Mouse (Mus musculus): ENCODE measurements around the gene Cbx3. TPM values are rescaled to one million over a fixed set of nuclear protein-coding genes. Genes with fewer than 3 reads are reported as not detected.
A peak's percentile ranks its signal among the peaks of the same experiment; 100 is the strongest.

Gene Cbx3
- total RNA-seq, 1 experiment from 2014 or later, result 139 TPM

DNA sequence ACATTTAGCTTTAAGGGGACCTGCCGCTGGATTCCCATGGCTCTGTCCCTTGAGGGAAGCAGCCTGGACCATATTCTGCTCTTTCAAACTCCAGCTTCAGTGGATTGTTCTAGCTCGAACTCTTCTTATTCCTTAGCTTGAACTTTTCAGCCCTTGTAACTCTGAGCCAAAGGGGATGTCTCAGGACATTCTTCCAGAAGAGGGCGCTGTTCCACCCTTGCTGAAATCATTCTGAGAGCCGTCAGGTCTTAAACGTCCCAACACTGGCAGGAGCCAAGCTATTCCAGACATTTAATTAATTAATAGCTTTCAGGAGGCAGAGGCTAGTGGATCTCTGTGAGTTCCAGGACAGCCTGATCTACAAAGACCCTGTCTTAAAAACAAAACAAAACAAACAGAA is 39.9 kb downstream of the Cbx3 start:
- peak; percentile 64; the same call in 1 of the 2 replicates for ATAC-seq (replicated peaks; ENCODE audit: insufficient number of reproducible peaks, low FRiP score, low TSS enrichment, poor library complexity, severe bottlenecking)

DNA sequence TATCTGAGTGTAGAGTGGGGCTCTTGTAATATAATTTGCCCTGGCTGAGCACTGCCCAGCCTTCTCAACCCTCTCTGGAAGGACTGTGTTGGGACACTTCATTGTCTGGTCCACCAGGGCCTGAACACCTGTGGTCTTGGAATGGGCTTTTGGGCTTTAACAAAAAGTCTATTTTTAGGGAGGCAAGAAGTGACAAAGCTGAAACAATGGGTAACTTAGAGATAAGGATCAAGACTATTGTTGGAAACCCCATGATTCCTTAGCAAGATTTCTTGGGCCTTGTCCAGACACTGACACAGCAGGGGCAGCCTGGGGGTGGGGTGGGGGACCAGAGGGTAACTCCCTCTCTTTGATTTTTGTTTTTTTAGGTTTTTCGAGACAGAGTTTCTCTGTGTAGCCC is 40.8 kb downstream of the Cbx3 start:
- no peak for ATAC-seq (replicated peaks; ENCODE audit: insufficient number of reproducible peaks, low FRiP score, low TSS enrichment, poor library complexity, severe bottlenecking)

DNA sequence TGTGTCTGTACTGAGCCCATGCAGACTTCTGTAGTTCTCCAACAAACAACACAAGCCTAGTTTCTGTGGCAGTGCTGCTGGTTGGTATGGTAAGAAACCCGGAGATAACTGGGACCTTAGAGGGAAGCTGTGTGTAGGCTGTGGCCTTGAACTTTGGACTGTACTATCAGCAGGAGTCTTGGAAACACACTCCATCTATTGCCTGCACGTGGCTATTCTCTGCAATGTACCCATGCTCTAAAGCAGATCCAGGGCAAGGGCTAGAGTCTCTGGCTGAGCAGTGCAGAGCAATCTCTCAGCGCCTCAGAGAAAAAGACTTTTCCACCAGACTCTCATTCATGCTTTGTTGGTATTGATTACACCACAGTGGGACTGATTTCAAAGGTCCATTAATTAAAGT is 43.6 kb downstream of the Cbx3 start:
- no peak for ATAC-seq (replicated peaks; ENCODE audit: insufficient number of reproducible peaks, low FRiP score, low TSS enrichment, poor library complexity, severe bottlenecking)

DNA sequence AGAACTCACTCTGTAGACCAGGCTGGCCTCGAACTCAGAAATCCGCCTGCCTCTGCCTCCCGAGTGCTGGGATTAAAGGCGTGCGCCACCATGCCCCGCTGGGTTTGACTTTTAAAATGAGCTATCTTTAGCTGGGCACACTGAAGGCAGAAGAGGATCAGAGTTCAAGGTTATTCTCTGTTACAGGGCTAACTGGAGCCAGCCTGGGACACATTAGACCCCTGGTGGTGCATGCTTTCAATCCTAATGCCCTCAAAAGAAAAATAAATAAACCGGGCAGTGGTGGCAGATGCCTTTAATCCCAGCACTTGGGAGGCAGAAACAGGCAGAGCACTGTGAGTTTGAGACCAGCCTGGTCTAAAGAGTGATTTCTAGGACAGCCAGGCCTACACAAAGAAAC is 44.7 kb downstream of the Cbx3 start:
- ATAC-seq (replicated peaks; ENCODE audit: insufficient number of reproducible peaks, low FRiP score, low TSS enrichment, poor library complexity, severe bottlenecking), result no peak

DNA sequence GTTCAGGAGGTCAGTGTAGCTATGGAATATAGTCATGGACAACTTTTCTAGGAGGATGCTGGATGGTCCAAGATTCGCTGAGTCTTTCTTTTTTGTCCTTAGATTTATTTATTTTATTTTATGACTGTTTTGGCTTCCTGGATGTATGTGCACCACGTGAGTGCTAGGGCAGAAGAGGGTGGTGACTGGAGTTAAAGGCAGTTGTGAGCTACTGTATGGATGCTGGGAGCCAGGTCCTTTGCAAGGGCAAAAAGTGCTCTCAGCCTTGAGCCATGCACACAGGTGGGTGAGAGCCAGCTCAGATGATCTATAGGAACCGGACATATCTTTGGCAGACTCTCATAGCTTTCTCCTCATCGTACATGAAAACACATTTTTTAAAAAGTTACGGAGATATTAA is 53.1 kb downstream of the Cbx3 start:
- no peak for ATAC-seq (replicated peaks; ENCODE audit: insufficient number of reproducible peaks, low FRiP score, low TSS enrichment, poor library complexity, severe bottlenecking)

DNA sequence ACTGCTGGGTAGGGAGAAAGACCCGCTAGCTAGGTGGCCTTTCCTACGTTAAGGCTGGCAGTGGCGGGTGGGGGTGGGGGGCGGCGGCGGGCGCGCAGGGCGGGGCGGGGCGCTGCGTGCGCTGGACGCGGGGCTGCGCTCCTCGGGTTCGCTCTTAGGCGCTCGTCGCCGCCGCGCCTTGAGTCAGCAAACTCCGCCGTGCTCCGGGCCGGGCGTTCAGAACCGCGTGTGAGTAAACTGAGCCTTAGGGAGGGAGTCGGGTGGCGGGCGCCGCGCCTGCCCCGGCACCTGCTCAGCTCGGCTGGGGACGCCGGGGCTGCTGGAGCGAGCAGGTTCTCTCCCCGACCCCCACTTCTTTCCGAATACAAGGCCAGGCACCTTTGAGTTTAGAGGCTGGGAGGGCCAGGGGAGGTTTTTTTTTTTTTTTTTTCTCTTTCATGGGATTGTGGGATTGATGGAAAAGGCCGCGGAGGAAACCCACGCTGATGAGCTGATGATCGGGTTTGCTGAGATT is 53.7 kb downstream of the Cbx3 start, which contains the start of gene Snx10:
TSS of gene Snx10 (plus strand) at position 95 of the 514 bp plus-strand sequence.
- ATAC-seq (replicated peaks; ENCODE audit: insufficient number of reproducible peaks, low FRiP score, low TSS enrichment, poor library complexity, severe bottlenecking), result no peak

DNA sequence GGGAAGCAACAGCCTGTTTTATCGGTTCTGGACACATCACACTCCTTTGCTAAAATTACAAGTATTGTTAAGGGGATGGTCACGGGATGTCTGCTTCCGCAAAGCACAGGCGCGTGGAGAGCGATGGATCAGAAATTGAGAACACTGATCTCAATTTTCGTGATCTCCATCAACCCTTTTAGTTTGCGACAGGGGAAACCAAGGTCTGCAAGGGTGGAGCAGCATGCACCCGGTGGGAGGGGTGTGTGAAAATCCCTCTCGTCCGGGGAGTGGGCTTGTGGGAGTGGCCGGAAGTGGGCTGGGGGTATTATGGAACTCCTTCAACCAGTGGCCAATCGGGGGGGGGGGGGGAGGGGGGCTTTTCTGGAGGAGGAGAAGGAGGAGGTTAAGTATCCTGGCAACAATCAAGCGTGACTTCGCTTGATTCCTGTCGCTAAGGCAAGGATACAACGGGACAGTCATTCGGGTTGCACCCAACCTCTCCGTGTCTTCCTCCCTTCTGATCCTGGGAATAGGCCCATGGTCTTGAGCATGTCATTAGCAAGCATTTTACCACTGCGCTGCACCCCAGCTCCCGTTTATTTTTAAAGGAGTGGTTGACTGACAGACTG is 54.3 kb downstream of the Cbx3 start:
- peak; percentile 41; the same call in 1 of the 2 replicates for ATAC-seq (replicated peaks; ENCODE audit: insufficient number of reproducible peaks, low FRiP score, low TSS enrichment, poor library complexity, severe bottlenecking)

DNA sequence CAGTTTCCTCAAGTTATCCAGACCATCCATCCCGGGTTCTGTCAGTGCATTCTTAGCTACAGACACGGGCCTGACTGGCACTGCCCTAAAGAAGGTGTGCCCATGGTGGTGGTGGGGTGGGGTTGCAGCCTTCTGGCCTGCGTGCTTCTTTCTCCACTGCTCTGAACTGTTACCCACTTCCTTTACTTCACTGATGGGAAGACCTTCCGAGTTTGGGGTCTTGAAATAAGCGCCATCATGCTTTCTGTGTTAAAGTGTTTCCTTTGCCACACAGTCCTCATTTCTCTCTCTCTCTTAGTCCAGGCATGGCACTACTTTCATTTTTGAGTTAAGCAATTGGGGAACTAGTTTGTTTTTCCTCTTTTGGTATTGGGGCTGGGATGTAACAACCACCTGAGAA is 54.8 kb downstream of the Cbx3 start:
- peak; percentile 60 for ATAC-seq (replicated peaks; ENCODE audit: insufficient number of reproducible peaks, low FRiP score, low TSS enrichment, poor library complexity, severe bottlenecking)

DNA sequence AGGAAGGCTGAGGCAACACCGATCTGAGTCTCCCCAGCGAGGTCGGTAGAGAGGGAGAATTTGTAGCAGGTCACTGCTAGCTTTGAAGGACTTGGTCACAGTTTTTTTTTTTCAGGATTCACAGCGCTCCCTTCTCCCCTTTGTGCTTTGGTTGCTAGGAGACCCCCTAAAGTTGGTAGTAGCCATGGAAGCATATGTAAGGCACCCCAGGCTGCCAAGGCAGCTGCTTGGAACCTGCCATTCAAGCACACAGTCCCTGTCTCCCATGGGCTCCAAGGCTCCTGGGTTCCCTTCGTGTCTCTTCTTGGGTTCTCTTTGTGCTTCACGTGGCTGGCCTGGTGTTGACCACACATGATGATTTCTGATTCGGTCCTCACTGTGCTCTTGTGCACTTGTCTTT is 59.3 kb downstream of the Cbx3 start:
- no peak for ATAC-seq (replicated peaks; ENCODE audit: insufficient number of reproducible peaks, low FRiP score, low TSS enrichment, poor library complexity, severe bottlenecking)

Other genes with a start within 250 kb of the Cbx3 start
- 0.10 to 0.68 TPM in 2 of 3 replicates, not detected in the other for gene Nfe2l3, start 37.7 kb upstream of the Cbx3 start, total RNA-seq (2017)
- gene Hnrnpa2b1, start 466 bp upstream of the Cbx3 start, total RNA-seq (2017), result 1,501 to 2,313 TPM (median 1,630 TPM) in 3 replicates
- 79.7 to 97.3 TPM (median 87.0 TPM) in 3 replicates for gene Snx10, start 53.5 kb downstream of the Cbx3 start, total RNA-seq (2017)

All from monocyte, adult 5-6 weeks (primary cell).